Mouse (Mus musculus) liver, embryonic 14.5 days (tissue): ENCODE measurements around the gene Acat2. TPM values are rescaled to one million over a fixed set of nuclear protein-coding genes. Genes with fewer than 3 reads are reported as not detected.

Source experiments
- ATAC-seq: fragments of 200-750 bp; cut with Nextera tagmentation; 2 replicates; pipeline ENCODE4 v1.8.0; 2017; ENCODE audit warnings: moderate number of reproducible peaks, mild to moderate bottlenecking, moderate library complexity; ENCODE audit not compliant: insufficient read depth
- DNase-seq, 3 experiments: peaks; one replicate each; pipeline ENCODE4 v3.0.0-alpha.2; 2012 to 2013; ENCODE audit warnings: low read depth in 3 of 3, low spot score in 3 of 3
- H3K27ac ChIP-seq: fragments of 300-500 bp; sonication (generic); 2 replicates; pipeline ENCODE4 v1.5.1; 2014; ENCODE audit warnings: moderate library complexity, mild to moderate bottlenecking, control low read depth, inconsistent platforms
- H3K27me3 ChIP-seq: fragments of 300-500 bp; sonication (generic); 2 replicates; pipeline ENCODE4 v1.6.1; 2014; ENCODE audit warnings: mild to moderate bottlenecking, low read length, moderate library complexity; ENCODE audit not compliant: control insufficient read depth, insufficient read depth
- H3K36me3 ChIP-seq: fragments of 300-500 bp; sonication (generic); replicated peaks from 2 replicates; pipeline ENCODE4 v1.6.1; 2014; ENCODE audit warnings: low read depth; ENCODE audit not compliant: control insufficient read depth, insufficient read depth
- H3K4me1 ChIP-seq, 2 experiments: fragments of 200-500 bp in 1 of 2; fragments of 300-500 bp in 1 of 2; sonication (generic) in 1 of 2; replicated peaks; 2 replicates each; pipeline ENCODE4 v1.6.1; 2012 to 2014; ENCODE audit warnings: antibody characterized with exemption in 1 of 2, inconsistent platforms in 1 of 2, low read length in 1 of 2; ENCODE audit not compliant: control insufficient read depth in 2 of 2, insufficient read depth in 2 of 2
- H3K4me2 ChIP-seq: fragments of 300-500 bp; sonication (generic); 2 replicates; pipeline ENCODE4 v1.6.1; 2014; ENCODE audit warnings: low read depth, mild to moderate bottlenecking, control low read depth, moderate library complexity
- H3K4me3 ChIP-seq, 2 experiments: fragments of 200-500 bp in 1 of 2; fragments of 300-500 bp in 1 of 2; sonication (generic) in 1 of 2; 2 replicates each; pipeline ENCODE4 v1.5.1; 2012 to 2014; ENCODE audit warnings: low read depth in 2 of 2, low read length in 2 of 2, mild to moderate bottlenecking in 2 of 2, control low read depth in 1 of 2, inconsistent platforms in 1 of 2, moderate library complexity in 1 of 2; ENCODE audit not compliant: insufficient read depth in 1 of 2
- H3K9ac ChIP-seq: fragments of 300-500 bp; sonication (generic); replicated peaks from 2 replicates; pipeline ENCODE4 v1.6.1; 2014; ENCODE audit warnings: mild to moderate bottlenecking, control low read depth, moderate library complexity
- H3K9me3 ChIP-seq: fragments of 300-500 bp; sonication (generic); 2 replicates; pipeline ENCODE4 v1.6.1; 2016; ENCODE audit warnings: low read length, mixed read lengths; ENCODE audit not compliant: control insufficient read depth
- CTCF ChIP-seq: IDR thresholded peaks from 2 replicates; pipeline ENCODE4 v1.5.1; 2016; ENCODE audit warnings: antibody characterized with exemption, low read depth, control low read depth
- EP300 ChIP-seq: IDR thresholded peaks from 2 replicates; pipeline ENCODE4 v1.6.1; 2016; ENCODE audit warnings: antibody characterized with exemption, low read depth
- WGBS: fragments of 180-500 bp; shearing (Covaris S2); extraction: QIAGEN DNeasy Blood & Tissue Kit; methylation state at CpG from one replicate; pipeline ENCODE4 v1.1.7; 2014; ENCODE audit not compliant: insufficient replicate concordance; 5-methylcytosine and 5-hydroxymethylcytosine counted together
- polyA plus RNA-seq, 2 experiments: library from polyadenylated mRNA; depleted of rRNA in 1 of 2; stranded (reverse) in 1 of 2; unstranded in 1 of 2; fragments of >200 nt; fragmentation: Nextera tagmentation in 1 of 2; extraction: Ambion mirVana in 1 of 2; gene quantifications; 2 replicates each; pipeline versions ENCODE4 v1.2.1 to v1.2.3; 2012 to 2014

Acat2 gene
- polyA plus RNA-seq, 2 experiments, result 36.3 to 55.4 TPM

GRCm38 (mm10) chr17:12925001-12925400 is 35.5 kb downstream of the Acat2 start:
- WGBS, result 73% methylated on average over 3 of the region's 3 CpGs
- DNase-seq (peak in 2 of 3 experiments; percentile 17 to 43), ATAC-seq (peak; percentile 52)
- no peaks in the 10 kb centered on the region for H3K4me1 ChIP-seq
- H3K4me2 ChIP-seq, result no peak overlapping the region
- H3K27me3 ChIP-seq, result no peaks in the 10 kb centered on the region
- no peak overlapping the region for H3K4me3 ChIP-seq
- no peaks in the 10 kb centered on the region for H3K9me3 ChIP-seq
- H3K27ac ChIP-seq, result no peak overlapping the region
- TF ChIP-seq CTCF (no peak), EP300 (no peak)
- H3K36me3 ChIP-seq, result peaks cover 57% of the 10 kb centered on the region
- H3K9ac ChIP-seq, result no peak overlapping the region

DNA sequence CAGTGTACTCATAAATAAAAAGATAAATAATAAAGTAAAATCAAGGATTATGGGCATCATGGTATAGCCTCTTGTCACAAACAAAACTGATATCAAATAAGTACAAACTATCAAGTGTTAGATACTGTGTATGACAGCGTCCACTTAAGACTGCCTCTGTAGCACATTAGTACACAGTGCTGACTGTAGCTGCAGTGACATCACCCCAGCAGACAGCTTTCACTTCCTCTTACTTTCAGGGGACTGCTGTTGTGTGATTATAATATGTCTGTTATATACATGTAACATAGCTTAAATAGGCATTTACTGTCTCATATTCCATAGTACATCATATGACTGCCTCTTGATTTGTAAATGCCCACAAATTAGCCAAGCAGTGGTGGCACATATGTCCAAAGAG is 39.5 kb downstream of the Acat2 start:
- Histone ChIP-seq H3K4me3 (no peak overlapping the region), H3K36me3 (peaks cover 75% of the 10 kb centered on the region), H3K27ac (no peak overlapping the region), H3K4me1 (peaks cover 2 to 5% of the 10 kb centered on the region in 2 experiments; a peak in 3 of 4 replicates), H3K9me3 (no peaks in the 10 kb centered on the region), H3K4me2 (no peak overlapping the region), H3K9ac (no peak overlapping the region), H3K27me3 (no peaks in the 10 kb centered on the region)
- DNase-seq (no peak), ATAC-seq (no peak)
- TF ChIP-seq EP300 (no peak), CTCF (no peak)
- 79% methylated on average over 1 of the region's 1 CpGs for WGBS

DNA sequence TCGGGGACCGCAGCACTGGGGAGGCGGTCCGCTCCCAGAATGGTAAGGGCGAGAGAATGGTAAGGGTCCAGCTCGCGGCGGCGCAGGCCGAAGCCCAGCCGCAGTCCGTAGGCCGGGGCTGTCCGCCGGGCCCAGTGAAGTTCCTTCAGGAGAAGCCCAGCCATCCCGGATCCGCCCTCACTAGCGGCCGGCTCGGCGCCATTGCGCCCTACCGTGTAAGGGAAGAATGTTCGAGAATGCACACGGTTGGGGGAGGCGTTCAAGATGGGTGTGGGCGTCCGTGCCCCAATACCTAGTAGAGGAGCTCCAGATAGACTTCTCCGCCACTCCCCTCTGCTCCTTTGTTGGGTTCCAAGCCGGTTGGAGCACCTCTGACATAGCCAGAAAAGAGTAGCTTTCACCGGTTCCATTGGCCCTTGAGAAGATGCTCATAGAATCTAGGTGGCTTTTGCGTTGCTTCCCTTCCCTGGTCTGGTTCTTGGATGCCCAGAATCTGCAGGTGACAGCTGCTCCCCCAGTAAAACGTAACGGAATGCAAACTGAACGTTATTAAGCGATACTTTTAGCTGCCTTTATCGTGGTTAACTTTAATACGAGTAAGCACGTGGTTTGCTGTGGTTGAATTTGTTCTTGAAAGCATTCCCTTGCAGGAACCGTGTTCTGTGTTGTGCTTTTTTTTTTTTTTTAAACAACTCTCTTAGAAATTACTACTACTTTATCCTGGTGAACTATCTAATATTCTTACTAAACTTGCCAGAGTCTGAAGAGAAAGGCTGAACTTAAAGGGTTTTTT is 43.8 kb downstream of the Acat2 start:
- Histone ChIP-seq H3K4me3 (peak overlapping the region; percentile 73 to 88), H3K4me2 (peak overlapping the region; percentile 91), H3K36me3 (peaks cover 60% of the 10 kb centered on the region), H3K4me1 (peaks cover 5 to 8% of the 10 kb centered on the region in 2 experiments; a peak in 3 of 4 replicates), H3K9ac (peak overlapping the region; percentile 90), H3K27me3 (no peaks in the 10 kb centered on the region), H3K9me3 (no peaks in the 10 kb centered on the region), H3K27ac (peak overlapping the region; percentile 73)
- under 1% methylated on average over 40 of the region's 40 CpGs for WGBS
- ATAC-seq, result peak; percentile 72
- DNase-seq, result peak; percentile 68 to 72 (median 69)
- 0 out of 2 replicates have a peak, but pooled peaks have one; percentile 36 for TF ChIP-seq EP300
- TF ChIP-seq CTCF, result no peak

GRCm38 (mm10) chr17:12915881-12916583 is 44.5 kb downstream of the Acat2 start, which contains the start of gene Mrpl18:
Mrpl18 (minus strand) TSS chr17:12916345.
- Histone ChIP-seq H3K36me3 (peaks cover 61% of the 10 kb centered on the region), H3K27ac (peak within 1 kb of the TSS; percentile 73), H3K9ac (peak within 1 kb of the TSS; percentile 90), H3K4me1 (peaks cover 5 to 8% of the 10 kb centered on the region in 2 experiments; a peak in 3 of 4 replicates), H3K27me3 (no peaks in the 10 kb centered on the region), H3K4me2 (peak within 1 kb of the TSS; percentile 91), H3K9me3 (no peaks in the 10 kb centered on the region), H3K4me3 (peak within 1 kb of the TSS; percentile 73 to 88)
- TF ChIP-seq CTCF (no peak), EP300 (no peak)
- WGBS, result under 1% methylated on average over 56 of the region's 56 CpGs
- peak; percentile 97 for ATAC-seq
- DNase-seq, result peak; percentile 99

DNA sequence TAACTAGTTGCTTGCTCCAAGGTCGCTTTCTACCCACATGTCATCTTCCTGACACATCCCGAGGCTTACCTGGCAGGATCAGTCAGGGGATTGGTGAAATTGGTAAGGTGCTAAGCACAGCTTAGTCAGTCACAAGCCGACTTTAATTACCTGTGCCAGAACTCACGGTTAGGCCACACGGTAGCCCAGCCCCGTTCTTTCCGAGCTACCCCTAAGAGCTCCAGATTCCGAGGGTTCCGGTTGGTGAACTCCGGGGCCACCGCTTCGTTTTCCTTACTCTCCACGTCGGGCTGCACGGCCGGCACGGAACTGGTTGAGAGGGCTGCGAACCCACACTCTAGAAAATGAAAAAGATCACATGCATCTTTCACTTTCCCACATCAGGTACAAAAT is 45.1 kb downstream of the Acat2 start, which contains the start of gene Tcp1:
Tcp1 (plus strand) TSS at position 214 of the 393 bp plus-strand sequence.
- peak within 1 kb of the TSS; percentile 73 for H3K27ac ChIP-seq
- H3K4me2 ChIP-seq, result peak within 1 kb of the TSS; percentile 91
- DNase-seq (no peak), ATAC-seq (no peak)
- no peaks in the 10 kb centered on the region for H3K27me3 ChIP-seq
- H3K4me3 ChIP-seq, result peak within 1 kb of the TSS; percentile 73 to 88
- H3K9ac ChIP-seq, result peak within 1 kb of the TSS; percentile 90
- H3K36me3 ChIP-seq, result peaks cover 60% of the 10 kb centered on the region
- 0% methylated on average over 18 of the region's 18 CpGs for WGBS
- peaks cover 5 to 8% of the 10 kb centered on the region in 2 experiments; a peak in 3 of 4 replicates for H3K4me1 ChIP-seq
- no peaks in the 10 kb centered on the region for H3K9me3 ChIP-seq
- TF ChIP-seq CTCF, result no peak
- no peak for TF ChIP-seq EP300
